Mouse (Mus musculus) olfactory bulb, adult 2 months (tissue): ENCODE results near the gene Opcml.

Source experiments
- CTCF ChIP-seq: fragments of 200-500 bp; IDR thresholded peaks from 2 replicates; pipeline ENCODE4 v1.5.1; 2012; ENCODE audit warnings: low read depth, mild to moderate bottlenecking, low read length, moderate library complexity; ENCODE audit not compliant: insufficient read depth
- POLR2A ChIP-seq: fragments of 200-500 bp; IDR thresholded peaks from 2 replicates; pipeline ENCODE4 v1.6.1; 2012; ENCODE audit warnings: mild to moderate bottlenecking, low read depth, low read length, moderate library complexity; ENCODE audit not compliant: insufficient read depth

DNA sequence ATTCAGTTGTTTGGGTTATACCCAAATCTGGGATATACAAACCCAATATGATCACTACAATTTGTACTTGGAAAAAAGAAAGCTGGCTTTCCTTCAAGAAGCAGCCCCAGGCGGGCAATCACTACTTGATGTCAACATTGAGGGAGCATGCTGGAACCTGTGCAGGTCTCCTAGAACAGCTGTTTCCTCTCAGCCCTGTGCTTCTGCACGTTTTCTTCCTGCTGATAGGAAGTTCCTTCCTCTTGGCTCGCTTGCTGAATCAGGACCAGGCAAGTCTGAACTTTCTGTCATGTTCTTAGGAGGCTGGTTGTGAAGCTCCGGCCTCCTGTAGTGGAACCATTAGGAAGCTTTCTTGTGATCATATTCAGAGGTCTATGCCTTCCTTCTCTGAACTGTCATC lies 746.1 kb downstream of the Opcml start:
- no peak for TF ChIP-seq CTCF
- no peak for TF ChIP-seq POLR2A
